Mouse (Mus musculus) liver, embryonic 16.5 days (tissue): ENCODE data around the gene Dpm3. TPM values are rescaled to one million over a fixed set of nuclear protein-coding genes. Genes with fewer than 3 reads are reported as not detected.

Source experiments
- ATAC-seq: fragments of 200-750 bp; cut with Nextera tagmentation; 2 replicates; pipeline ENCODE4 v1.8.0; 2017; ENCODE audit warnings: low read depth, mild to moderate bottlenecking, moderate number of reproducible peaks, moderate library complexity
- H3K27ac ChIP-seq: fragments of 300-500 bp; sonication (generic); 2 replicates; pipeline ENCODE4 v1.5.1; 2014; ENCODE audit warnings: mild to moderate bottlenecking, low read length
- H3K27me3 ChIP-seq: fragments of 300-500 bp; sonication (generic); 2 replicates; pipeline ENCODE4 v1.6.1; 2014; ENCODE audit warnings: low read depth, low read length, mixed read lengths; ENCODE audit not compliant: control insufficient read depth, insufficient read depth
- H3K36me3 ChIP-seq: fragments of 300-500 bp; sonication (generic); 2 replicates; pipeline ENCODE4 v1.6.1; 2014; ENCODE audit warnings: mild to moderate bottlenecking; ENCODE audit not compliant: control insufficient read depth, insufficient read depth
- H3K4me1 ChIP-seq: fragments of 300-500 bp; sonication (generic); 2 replicates; pipeline ENCODE4 v1.6.1; 2014; ENCODE audit warnings: low read depth, low read length, mixed read lengths; ENCODE audit not compliant: control insufficient read depth
- H3K4me2 ChIP-seq: fragments of 300-500 bp; sonication (generic); 2 replicates; pipeline ENCODE4 v1.6.1; 2014; ENCODE audit warnings: low read depth, low read length, mixed read lengths
- H3K4me3 ChIP-seq: fragments of 300-500 bp; sonication (generic); 2 replicates; pipeline ENCODE4 v1.5.1; 2014; ENCODE audit warnings: low read depth, mild to moderate bottlenecking, low read length
- H3K9ac ChIP-seq: fragments of 300-500 bp; sonication (generic); 2 replicates; pipeline ENCODE4 v1.6.1; 2014; ENCODE audit warnings: low read depth, low read length
- H3K9me3 ChIP-seq: fragments of 300-500 bp; sonication (generic); replicated peaks from 2 replicates; pipeline ENCODE4 v1.6.1; 2016; ENCODE audit warnings: low read length; ENCODE audit not compliant: control insufficient read depth
- WGBS: fragments of 180-500 bp; shearing (Covaris S2); extraction: QIAGEN DNeasy Blood & Tissue Kit; methylation state at CpG from one replicate; pipeline ENCODE4 v1.1.7; 2014; ENCODE audit not compliant: insufficient replicate concordance; 5-methylcytosine and 5-hydroxymethylcytosine counted together
- polyA plus RNA-seq: library from polyadenylated mRNA; unstranded; fragments of >200 nt; fragmentation: Nextera tagmentation; extraction: Ambion mirVana; gene quantifications from 2 replicates; pipeline ENCODE4 v1.2.1, GENCODE M21; 2015

Gene Dpm3
- polyA plus RNA-seq, 1 experiment from 2014 or later, result 51.9 TPM

DNA sequence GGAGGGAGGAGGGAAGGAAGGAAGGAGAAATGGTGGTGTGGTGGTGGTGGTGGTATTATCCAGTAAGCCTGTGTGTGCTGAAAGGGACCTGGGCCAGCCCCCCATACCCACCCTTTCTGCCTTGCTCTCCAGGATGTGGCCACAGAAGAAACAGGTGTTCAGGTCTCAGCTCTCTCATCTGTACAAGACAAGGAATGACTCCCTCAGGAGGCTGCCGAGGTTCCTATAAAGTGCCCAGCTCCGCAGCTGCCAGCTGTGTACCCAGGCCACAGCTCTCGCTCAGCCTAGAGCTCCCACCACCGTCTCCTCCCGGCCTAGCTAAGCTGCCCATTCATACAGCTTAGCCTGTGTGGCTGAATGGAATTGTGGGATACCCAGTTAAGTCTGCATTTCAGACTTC lies 33.1 kb downstream of the Dpm3 start:
- 59% methylated on average over 5 of the region's 5 CpGs for WGBS
- Histone ChIP-seq H3K4me3 (no peak overlapping the region), H3K4me1 (no peaks in the 10 kb centered on the region; the same call in 1 of the 2 replicates), H3K9ac (no peak overlapping the region), H3K4me2 (no peak overlapping the region), H3K9me3 (no peaks in the 10 kb centered on the region), H3K27me3 (no peaks in the 10 kb centered on the region), H3K36me3 (no peaks in the 10 kb centered on the region), H3K27ac (no peak overlapping the region)
- no peak for ATAC-seq

DNA sequence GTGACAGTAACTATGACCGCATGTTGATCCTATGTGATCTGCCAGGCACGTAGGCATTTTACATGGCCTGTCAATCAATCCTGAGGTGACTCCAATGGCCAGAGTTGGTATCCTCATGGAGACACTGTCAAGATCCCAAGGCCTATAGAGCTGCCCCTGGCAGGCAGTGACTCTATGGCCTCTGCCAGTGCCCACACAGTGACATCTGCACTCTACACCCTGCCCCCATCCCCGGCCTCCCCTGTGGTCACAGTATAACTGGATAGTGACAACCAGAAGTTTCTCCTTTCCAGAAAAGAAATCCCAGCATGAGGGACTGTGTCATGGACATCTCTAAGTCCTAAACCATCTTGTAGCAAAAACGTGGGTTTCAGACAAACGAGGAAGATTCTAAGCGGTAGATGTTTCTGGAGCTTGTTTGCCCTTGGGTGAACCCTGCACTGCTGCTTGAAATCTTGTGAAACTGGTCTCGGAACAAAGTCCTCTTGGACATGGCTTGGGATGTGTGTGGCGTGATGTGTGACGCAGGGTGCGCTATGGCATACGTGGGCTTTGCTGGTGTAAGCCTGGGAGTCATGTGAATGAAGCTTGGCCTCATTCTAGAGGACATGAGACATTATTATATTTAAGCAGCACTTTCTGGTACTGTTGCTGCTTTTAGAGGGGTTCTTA lies 34.2 kb downstream of the Dpm3 start:
- Histone ChIP-seq H3K4me1 (no peaks in the 10 kb centered on the region; the same call in 1 of the 2 replicates), H3K27me3 (no peaks in the 10 kb centered on the region), H3K9me3 (no peaks in the 10 kb centered on the region), H3K4me3 (no peak overlapping the region), H3K36me3 (no peaks in the 10 kb centered on the region), H3K4me2 (no peak overlapping the region), H3K27ac (peak overlapping the region; percentile 73), H3K9ac (no peak overlapping the region)
- whole genome bisulfite sequencing, result 60% methylated on average over 11 of the region's 11 CpGs
- ATAC-seq, result peak; percentile 89

DNA sequence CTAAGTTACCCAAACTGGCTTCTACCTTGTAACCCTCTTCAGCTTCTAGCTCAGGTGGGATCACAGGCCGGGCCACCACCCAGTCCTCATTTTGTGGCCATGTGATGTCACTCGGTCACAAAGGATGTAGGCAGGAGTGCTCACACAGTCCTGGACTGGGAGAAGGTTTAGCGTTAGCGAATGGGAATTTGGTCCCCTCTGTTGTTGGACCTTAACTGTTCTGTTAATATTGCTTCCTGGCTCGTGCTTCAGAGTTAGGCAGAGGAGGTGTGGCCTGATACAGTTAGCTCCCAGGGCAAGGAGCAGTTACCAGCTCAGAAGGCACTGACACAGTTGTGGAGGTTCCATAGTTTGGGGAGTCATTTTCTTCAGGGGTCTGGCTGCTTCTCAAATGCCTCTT lies 35.0 kb downstream of the Dpm3 start:
- Histone ChIP-seq H3K9me3 (no peaks in the 10 kb centered on the region), H3K27me3 (no peaks in the 10 kb centered on the region), H3K4me3 (no peak overlapping the region), H3K9ac (no peak overlapping the region), H3K4me1 (no peaks in the 10 kb centered on the region; the same call in 1 of the 2 replicates), H3K27ac (peak overlapping the region; percentile 73), H3K4me2 (no peak overlapping the region), H3K36me3 (no peaks in the 10 kb centered on the region)
- WGBS, result 50% methylated on average over 5 of the region's 5 CpGs
- peak; percentile 35 for ATAC-seq

DNA sequence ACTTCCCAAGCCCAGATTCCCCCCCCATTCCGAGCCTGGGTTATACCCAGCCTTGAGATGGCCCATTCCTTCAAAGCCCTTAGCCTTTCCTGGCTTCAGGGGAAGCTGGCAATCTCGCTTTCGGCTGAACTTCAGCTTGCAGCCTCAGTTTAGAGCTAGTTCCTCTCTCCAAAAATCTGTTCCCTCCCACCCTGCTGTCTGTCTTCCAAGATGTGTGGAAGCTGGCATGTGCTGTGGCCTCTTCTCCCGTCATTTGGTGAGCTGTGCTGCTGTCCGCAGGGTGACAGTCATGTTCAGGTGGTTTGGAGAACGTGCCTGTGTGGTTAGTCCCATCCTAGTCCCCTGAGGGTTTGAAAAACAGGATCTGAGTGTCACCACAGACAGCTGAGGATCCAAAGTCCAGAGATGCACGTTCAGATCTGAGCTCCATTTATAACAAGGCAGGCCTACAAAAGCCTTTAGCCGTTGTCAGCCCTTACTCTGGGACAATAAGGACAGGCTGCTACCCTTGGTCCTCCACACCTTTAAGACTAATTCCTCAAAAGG lies 36.6 kb downstream of the Dpm3 start:
- Histone ChIP-seq H3K27ac (no peak overlapping the region), H3K36me3 (no peaks in the 10 kb centered on the region), H3K9me3 (no peaks in the 10 kb centered on the region), H3K4me3 (no peak overlapping the region), H3K4me1 (no peaks in the 10 kb centered on the region; the same call in 1 of the 2 replicates), H3K27me3 (no peaks in the 10 kb centered on the region), H3K4me2 (no peak overlapping the region), H3K9ac (no peak overlapping the region)
- ATAC-seq, result no peak
- WGBS, result 50% methylated on average over 8 of the region's 8 CpGs

DNA sequence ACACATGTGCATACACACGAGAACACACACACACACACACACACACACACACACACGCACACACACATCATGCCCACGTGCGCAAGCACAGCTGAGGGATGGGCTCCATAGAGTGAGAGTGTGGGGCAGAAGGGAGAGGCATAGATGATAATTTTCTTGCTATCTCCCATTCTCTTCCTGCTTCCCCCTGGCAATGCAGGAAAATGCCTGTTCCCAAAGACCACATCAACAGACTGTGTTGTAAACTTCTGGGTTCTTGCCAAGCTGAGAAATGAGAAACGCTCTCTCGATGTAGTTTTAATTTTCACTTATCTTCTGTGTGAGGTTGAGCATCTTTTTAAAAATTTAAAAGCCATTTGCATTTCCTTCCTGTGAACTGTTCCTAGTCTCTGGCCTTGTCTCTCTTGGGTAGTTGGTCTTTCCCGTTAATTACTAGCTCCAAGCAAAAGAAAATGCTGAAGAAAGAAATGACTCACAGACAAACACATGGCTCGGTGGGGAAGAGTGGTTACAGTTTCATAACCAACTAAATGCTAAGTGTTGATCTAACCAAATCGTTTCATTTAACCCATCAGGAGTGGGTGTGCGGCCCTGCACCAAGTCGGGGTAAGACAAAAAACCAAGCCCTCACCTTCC lies 37.7 kb downstream of the Dpm3 start:
- WGBS, result 57% methylated on average over 11 of the region's 11 CpGs
- Histone ChIP-seq H3K9ac (no peak overlapping the region), H3K36me3 (no peaks in the 10 kb centered on the region), H3K4me1 (no peaks in the 10 kb centered on the region; the same call in 1 of the 2 replicates), H3K27me3 (no peaks in the 10 kb centered on the region), H3K27ac (no peak overlapping the region), H3K4me2 (no peak overlapping the region), H3K9me3 (no peaks in the 10 kb centered on the region), H3K4me3 (no peak overlapping the region)
- ATAC-seq, result no peak

GRCm38 (mm10) chr3:89298908-89299307 lies 39.8 kb downstream of the Dpm3 start:
- H3K36me3 ChIP-seq, result no peaks in the 10 kb centered on the region
- no peak overlapping the region for H3K4me3 ChIP-seq
- no peaks in the 10 kb centered on the region for H3K27me3 ChIP-seq
- no peak overlapping the region for H3K27ac ChIP-seq
- no peaks in the 10 kb centered on the region; the same call in 1 of the 2 replicates for H3K4me1 ChIP-seq
- H3K4me2 ChIP-seq, result no peak overlapping the region
- ATAC-seq, result no peak
- WGBS, result 69% methylated on average over 6 of the region's 6 CpGs
- no peaks in the 10 kb centered on the region for H3K9me3 ChIP-seq
- no peak overlapping the region for H3K9ac ChIP-seq

DNA sequence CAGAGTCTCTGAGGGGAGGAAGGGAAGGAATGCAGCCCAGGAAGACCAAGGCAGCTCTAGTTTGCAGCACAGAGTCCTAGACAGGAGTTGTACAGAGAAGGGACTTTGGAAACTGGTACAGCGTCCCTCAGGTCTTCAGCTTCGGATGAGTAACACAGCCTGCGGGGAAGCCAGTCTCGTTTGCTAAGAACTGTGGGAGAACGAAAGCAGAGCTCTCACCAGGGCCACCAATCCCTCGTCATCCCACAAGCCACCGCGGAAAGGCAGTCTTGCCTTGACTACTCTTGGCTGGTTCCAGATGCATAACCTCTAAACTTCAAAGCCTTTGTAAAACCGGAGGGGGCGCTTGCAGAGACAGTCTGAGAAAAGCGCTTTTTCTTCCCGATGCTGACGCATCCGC lies 40.3 kb downstream of the Dpm3 start:
- no peaks in the 10 kb centered on the region for H3K4me1 ChIP-seq
- no peaks in the 10 kb centered on the region for H3K9me3 ChIP-seq
- H3K27me3 ChIP-seq, result no peaks in the 10 kb centered on the region
- H3K27ac ChIP-seq, result no peak overlapping the region
- H3K9ac ChIP-seq, result no peak overlapping the region; the same call in 1 of the 2 replicates
- H3K4me3 ChIP-seq, result peak overlapping the region; percentile 19; the same call in 1 of the 2 replicates
- no peak for ATAC-seq
- peak overlapping the region; percentile 43 for H3K4me2 ChIP-seq
- WGBS, result 4% methylated on average over 14 of the region's 14 CpGs
- H3K36me3 ChIP-seq, result no peaks in the 10 kb centered on the region

DNA sequence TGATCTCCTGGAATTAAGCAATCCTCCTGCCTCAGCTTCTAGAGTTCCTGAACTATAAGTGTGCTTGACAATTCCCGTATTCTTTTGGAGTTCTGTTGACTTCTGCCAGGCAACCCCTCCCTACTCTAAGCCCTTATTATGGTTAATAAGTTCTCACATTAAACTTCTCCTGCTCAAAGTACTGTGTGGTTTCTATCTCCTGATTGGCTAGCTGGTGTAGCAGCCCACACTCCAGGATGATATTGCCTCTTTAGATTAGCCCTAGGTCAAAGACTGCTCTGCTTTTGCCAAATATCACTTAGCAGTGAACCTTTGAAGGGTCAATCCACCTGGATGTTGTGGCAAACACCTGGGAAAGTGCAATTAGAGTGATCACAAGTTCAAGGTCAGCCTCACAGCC lies 40.9 kb downstream of the Dpm3 start:
- H3K9ac ChIP-seq, result no peak overlapping the region
- WGBS, result 26% methylated on average over 1 of the region's 1 CpGs
- peak; percentile 69 for ATAC-seq
- no peaks in the 10 kb centered on the region for H3K9me3 ChIP-seq
- H3K27me3 ChIP-seq, result no peaks in the 10 kb centered on the region
- H3K27ac ChIP-seq, result no peak overlapping the region
- H3K36me3 ChIP-seq, result no peaks in the 10 kb centered on the region
- no peak overlapping the region for H3K4me3 ChIP-seq
- H3K4me2 ChIP-seq, result peak overlapping the region; percentile 43
- no peaks in the 10 kb centered on the region for H3K4me1 ChIP-seq

DNA sequence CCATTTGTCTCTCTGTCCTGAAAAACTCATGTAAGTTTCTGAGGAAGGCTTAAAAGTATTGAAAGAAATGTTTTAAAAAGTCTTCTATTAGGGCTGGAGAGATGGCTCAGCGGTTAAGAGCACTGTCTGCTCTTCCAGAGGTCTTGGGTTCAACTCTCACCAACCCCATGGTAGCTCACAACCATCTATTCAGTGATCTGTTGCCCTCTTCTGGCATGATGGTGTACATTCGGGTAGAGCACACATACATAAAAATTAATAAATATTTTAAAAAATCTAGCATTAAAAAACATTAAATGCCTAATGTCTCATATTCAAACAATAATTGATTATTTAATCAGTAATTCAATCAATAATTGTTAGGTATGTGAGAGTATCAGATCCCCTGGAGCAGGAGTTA lies 41.4 kb downstream of the Dpm3 start:
- no peak overlapping the region for H3K4me3 ChIP-seq
- H3K4me1 ChIP-seq, result no peaks in the 10 kb centered on the region; the same call in 1 of the 2 replicates
- WGBS, result 36% methylated on average over 2 of the region's 2 CpGs
- H3K4me2 ChIP-seq, result no peak overlapping the region
- H3K27ac ChIP-seq, result no peak overlapping the region
- H3K27me3 ChIP-seq, result no peaks in the 10 kb centered on the region
- H3K36me3 ChIP-seq, result no peaks in the 10 kb centered on the region
- ATAC-seq, result no peak
- H3K9ac ChIP-seq, result no peak overlapping the region
- no peaks in the 10 kb centered on the region for H3K9me3 ChIP-seq
